Mouse (Mus musculus) spleen, adult 12 weeks (tissue): ENCODE results near the gene Hist1h3e.
"Not testable (repeated sequence)": the region's sequence is repeated elsewhere in the genome, so short reads cannot be mapped to it uniquely, and the experiment has no call there.

ENCODE experiments used
- DNase-seq: peaks from one replicate; pipeline ENCODE4 v3.0.0; 2022; ENCODE audit warnings: low spot score

The Hist1h3e gene

GRCm38 (mm10) chr13:23562699-23563462 is 712 bp upstream of the Hist1h3e start:
- no peak for DNase-seq

DNA sequence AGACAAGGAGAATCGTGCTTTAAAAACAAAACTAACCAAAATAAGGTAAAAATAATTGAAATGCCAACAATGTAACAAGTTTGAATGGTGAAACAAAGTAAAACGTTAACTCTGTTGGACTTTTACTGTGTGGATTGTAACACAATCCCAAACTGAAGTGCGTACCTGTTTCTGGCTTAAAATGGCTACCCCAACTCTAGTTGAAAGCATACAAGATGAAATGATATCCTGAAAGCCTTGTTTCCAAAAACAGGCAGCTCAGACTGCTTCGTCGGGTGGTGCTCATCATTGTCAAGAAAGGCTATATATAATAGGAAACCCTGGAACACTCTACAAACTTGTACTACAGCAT is 662 bp downstream of the Hist1h3e start:
- DNase-seq = not testable (repeated sequence)

DNA sequence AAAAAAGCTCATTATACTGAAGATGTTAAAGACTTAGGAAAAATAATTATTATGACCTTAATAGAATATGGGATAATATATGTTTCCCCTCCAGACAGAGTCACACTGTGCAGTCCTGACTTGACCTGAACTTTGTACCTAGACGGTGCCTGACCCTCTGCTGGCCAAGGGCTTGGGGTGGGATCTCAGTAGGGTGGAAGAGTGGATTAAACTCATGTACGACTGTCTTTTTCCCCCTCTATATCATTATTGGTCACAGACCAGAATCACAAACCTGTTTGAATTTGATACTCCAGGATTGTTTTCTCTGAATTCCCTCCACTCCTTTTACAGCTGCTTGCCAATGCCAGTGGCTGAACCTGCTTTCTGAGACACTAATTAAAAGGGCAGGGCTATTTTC is 1.5 kb downstream of the Hist1h3e start:
- not testable (repeated sequence) for DNase-seq

GRCm38 (mm10) chr13:23556906-23557305 is 5.3 kb downstream of the Hist1h3e start:
- no peak for DNase-seq

DNA sequence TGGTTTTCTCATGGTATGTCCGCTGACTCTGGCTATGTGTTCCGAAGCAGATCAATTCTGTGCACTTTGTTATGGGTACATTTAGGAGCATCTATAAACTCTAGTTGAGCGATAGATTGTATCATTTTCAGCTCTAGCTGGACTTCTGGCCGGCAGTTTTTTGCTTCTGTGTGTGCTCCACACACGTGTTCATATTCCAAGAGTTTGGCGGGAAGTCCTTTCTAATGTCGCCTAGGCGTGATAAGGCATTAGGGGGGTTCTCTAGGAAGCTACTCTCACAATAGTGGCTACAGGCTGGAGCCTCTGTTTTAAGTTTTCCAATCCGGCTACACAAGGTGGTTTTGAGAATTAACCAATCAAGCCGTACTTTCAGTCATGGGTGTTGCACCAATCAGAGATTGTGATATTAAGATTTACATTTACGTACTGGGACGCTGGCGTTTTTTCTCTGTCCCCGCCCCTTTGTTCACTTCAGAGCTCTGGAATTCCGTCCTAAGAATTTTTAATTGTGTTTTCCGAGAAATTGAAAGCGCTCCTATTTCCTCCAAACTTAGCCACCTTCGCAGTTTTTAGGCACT is 6.2 kb downstream of the Hist1h3e start:
- DNase-seq = peak; percentile 74

GRCm38 (mm10) chr13:23554925-23555838 is 7.0 kb downstream of the Hist1h3e start:
- peak; percentile 86 for DNase-seq

DNA sequence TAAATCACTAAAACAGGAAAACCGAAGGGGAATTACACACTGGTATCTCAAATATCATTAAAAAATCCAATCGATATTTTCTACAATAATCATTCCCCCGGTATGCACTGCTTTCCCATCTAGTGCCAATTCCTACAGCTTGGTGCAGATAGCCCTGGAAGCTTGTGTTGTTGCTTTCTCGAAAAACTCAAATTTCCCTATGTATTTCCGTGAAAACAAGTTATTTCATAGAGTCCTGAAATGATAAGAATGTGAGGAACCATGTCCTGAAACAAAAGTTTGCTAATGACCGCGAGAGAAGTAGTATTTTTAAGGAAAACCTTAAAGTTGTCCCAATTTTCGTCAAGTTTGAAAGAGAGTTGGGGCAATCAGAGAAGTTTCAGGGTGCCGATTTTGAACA is 7.8 kb downstream of the Hist1h3e start:
- no peak for DNase-seq

GRCm38 (mm10) chr13:23552962-23553361 is 9.2 kb downstream of the Hist1h3e start, which contains the start of gene Hist1h1d:
Gene Hist1h1d (plus strand): TSS chr13:23553262.
- no peak for DNase-seq

GRCm38 (mm10) chr13:23551931-23552914 is 9.9 kb downstream of the Hist1h3e start:
- DNase-seq = no peak

DNA sequence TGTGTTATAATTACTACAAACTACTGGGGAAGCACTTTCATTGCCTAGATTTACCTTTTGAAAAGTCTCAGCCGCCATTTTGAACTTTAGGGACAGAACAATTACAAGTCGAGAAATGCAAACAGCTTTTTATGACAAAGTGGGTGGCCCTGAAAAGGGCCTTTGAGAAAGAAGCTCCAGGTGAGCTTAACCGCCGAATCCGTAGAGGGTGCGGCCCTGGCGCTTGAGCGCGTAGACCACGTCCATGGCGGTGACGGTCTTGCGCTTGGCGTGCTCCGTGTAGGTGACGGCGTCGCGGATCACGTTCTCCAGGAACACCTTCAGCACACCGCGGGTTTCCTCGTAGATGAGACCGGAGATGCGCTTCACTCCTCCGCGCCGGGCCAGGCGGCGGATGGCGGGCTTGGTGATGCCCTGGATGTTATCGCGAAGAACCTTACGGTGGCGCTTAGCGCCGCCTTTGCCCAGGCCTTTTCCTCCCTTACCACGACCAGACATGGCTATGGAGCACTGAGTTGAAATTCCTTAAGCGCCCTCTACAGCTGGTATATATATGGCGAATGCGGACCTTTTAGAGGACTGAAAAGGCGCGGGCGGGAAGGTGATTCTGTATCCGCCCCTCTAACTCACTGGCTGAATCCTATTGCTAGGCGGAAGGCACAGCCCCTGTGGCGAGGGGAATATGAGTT is 10.9 kb downstream of the Hist1h3e start, which contains the start of gene Hist1h4f:
TSS of gene Hist1h4f (minus strand) at position 503 of the 689 bp plus-strand sequence.
- peak; percentile 91 for DNase-seq

DNA sequence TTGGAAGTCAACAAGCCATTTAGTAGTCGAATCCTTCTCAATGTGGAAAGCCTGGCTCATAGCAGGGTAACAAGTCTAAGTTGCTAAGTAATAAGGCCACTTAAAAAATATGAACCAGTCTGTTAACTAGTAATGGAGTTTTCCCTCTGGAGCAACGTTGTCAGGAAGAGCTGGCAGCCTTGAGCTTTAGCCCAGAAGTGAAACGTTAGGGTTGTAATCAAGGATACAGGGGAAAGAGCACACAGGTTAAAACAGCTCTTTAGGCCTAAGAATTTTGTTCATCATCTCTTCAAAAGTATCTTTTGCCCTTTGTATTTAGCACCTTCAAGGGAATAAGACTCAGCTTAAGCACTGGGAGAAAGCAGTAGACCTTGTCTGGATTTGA is 11.4 kb downstream of the Hist1h3e start:
- DNase-seq = no peak

- no peak for DNase-seq
These were observed 15.5 kb downstream of the Hist1h3e start for GRCm38 (mm10) chr13:23546694-23547093.

DNA sequence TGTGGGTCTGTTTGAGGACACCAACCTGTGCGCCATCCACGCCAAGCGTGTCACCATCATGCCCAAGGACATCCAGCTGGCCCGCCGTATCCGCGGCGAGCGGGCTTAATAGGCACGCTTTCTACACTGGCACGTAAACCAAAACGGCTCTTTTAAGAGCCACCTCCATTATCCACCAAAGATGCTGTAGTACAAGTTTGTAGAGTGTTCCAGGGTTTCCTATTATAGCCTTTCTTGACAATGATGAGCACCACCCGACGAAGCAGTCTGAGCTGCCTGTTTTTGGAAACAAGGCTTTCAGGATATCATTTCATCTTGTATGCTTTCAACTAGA is 17.4 kb downstream of the Hist1h3e start:
- DNase-seq = not testable (repeated sequence)

GRCm38 (mm10) chr13:23543965-23544786 is 18.0 kb downstream of the Hist1h3e start, which contains the start of gene Hist1h3f:
Gene Hist1h3f (plus strand): TSS chr13:23544052.
- peak; percentile 79 for DNase-seq

- peak; percentile 77 for DNase-seq
These were observed 19.1 kb downstream of the Hist1h3e start, which contains the start of gene Hist1h2bh for GRCm38 (mm10) chr13:23542999-23543607. Gene Hist1h2bh (minus strand): TSS chr13:23543392.

GRCm38 (mm10) chr13:23542225-23542980 is 19.8 kb downstream of the Hist1h3e start:
- not testable (repeated sequence) for DNase-seq

DNA sequence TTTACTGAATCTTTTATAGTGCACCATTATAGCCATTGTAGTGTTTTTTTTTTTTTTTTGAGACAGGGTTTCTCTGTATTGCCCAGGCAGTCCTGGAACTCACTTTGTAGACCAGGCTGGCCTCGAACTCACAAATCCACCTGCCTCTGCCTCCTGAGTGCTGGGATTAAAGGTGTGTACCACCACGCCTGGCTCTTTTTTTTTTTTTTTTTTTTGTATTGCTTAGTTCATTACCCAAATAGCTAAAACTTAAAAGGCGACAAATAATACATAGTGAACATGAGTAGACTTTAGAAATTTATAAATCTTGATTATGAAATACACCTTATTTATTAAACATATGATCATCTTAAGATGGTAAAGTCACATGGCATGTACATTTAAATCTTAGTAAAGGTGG is 20.7 kb downstream of the Hist1h3e start:
- DNase-seq = no peak

GRCm38 (mm10) chr13:23539821-23540220 is 22.3 kb downstream of the Hist1h3e start:
- DNase-seq = not testable (repeated sequence)

GRCm38 (mm10) chr13:23538249-23538648 is 23.9 kb downstream of the Hist1h3e start:
- DNase-seq = no peak
